Mouse (Mus musculus) C2C12 (cell line): ENCODE results near the gene Adgrb3.

Source experiments
- CTCF ChIP-seq: IDR thresholded peaks from one replicate; pipeline ENCODE4 v1.5.1; 2011; ENCODE audit not compliant: control insufficient read depth, insufficient read depth, insufficient read length
- MAX ChIP-seq: IDR thresholded peaks from one replicate; pipeline ENCODE4 v1.6.1; 2011; ENCODE audit warnings: mild to moderate bottlenecking, control low read depth
- MYOD1 ChIP-seq: IDR thresholded peaks from one replicate; pipeline ENCODE4 v1.6.1; 2011; ENCODE audit warnings: low read depth; ENCODE audit not compliant: control insufficient read depth, insufficient read length

- no peak for TF ChIP-seq CTCF
- TF ChIP-seq MYOD1 = no peak
- no peak for TF ChIP-seq MAX
Observed at GRCm38 (mm10) chr1:25228381-25229244, 600.9 kb downstream of the Adgrb3 start.
